Mouse (Mus musculus) midbrain, embryonic 11.5 days (tissue): ENCODE measurements around the gene Ckap5. TPM values are rescaled to one million over a fixed set of nuclear protein-coding genes. Genes with fewer than 3 reads are reported as not detected.
A peak's percentile ranks its signal among the peaks of the same experiment; 100 is the strongest.

Experiments
- ATAC-seq: fragments of 200-750 bp; cut with Nextera tagmentation; 2 replicates; pipeline ENCODE4 v1.8.0; 2017; ENCODE audit warnings: moderate TSS enrichment, moderate library complexity; ENCODE audit not compliant: low FRiP score
- DNase-seq: peaks from one replicate; pipeline ENCODE4 v3.0.0; 2015; ENCODE audit warnings: low spot score; ENCODE audit errors: missing footprints
- H3K27ac ChIP-seq: fragments of 300-500 bp; sonication (generic); 2 replicates; pipeline ENCODE4 v1.5.1; 2014; ENCODE audit warnings: low read depth, low read length
- H3K27me3 ChIP-seq: fragments of 300-500 bp; sonication (generic); 2 replicates; pipeline ENCODE4 v1.6.1; 2014; ENCODE audit warnings: mild to moderate bottlenecking, low read length, moderate library complexity, mixed read lengths; ENCODE audit not compliant: control insufficient read depth, insufficient read depth
- H3K36me3 ChIP-seq: fragments of 300-500 bp; sonication (generic); 2 replicates; pipeline ENCODE4 v1.6.1; 2014; ENCODE audit warnings: mild to moderate bottlenecking, low read length, moderate library complexity, mixed read lengths; ENCODE audit not compliant: control insufficient read depth, insufficient read depth
- H3K4me1 ChIP-seq: fragments of 300-500 bp; sonication (generic); 2 replicates; pipeline ENCODE4 v1.6.1; 2014; ENCODE audit warnings: low read length; ENCODE audit not compliant: control insufficient read depth, insufficient read depth
- H3K4me2 ChIP-seq: fragments of 300-500 bp; sonication (generic); 2 replicates; pipeline ENCODE4 v1.6.1; 2014; ENCODE audit warnings: mild to moderate bottlenecking, moderate library complexity
- H3K4me3 ChIP-seq: fragments of 300-500 bp; sonication (generic); 2 replicates; pipeline ENCODE4 v1.5.1; 2014; ENCODE audit warnings: low read depth, low read length
- H3K9ac ChIP-seq: fragments of 300-500 bp; sonication (generic); 2 replicates; pipeline ENCODE4 v1.6.1; 2014; ENCODE audit warnings: low read length
- H3K9me3 ChIP-seq: fragments of 300-500 bp; sonication (generic); 2 replicates; pipeline ENCODE4 v1.6.1; 2016; ENCODE audit warnings: low read length; ENCODE audit not compliant: control insufficient read depth
- WGBS: fragments of 180-500 bp; shearing (Covaris S2); extraction: QIAGEN DNeasy Blood & Tissue Kit; methylation state at CpG from one replicate; pipeline ENCODE4 v1.1.7; 2014; 5-methylcytosine and 5-hydroxymethylcytosine counted together
- polyA plus RNA-seq: library from polyadenylated mRNA; unstranded; fragments of >200 nt; fragmentation: Nextera tagmentation; extraction: Ambion mirVana; gene quantifications from 2 replicates; pipeline ENCODE4 v1.2.1, GENCODE M21; 2014

Ckap5 gene
- polyA plus RNA-seq, 1 experiment from 2014 or later: 147 TPM

GRCm38 (mm10) chr2:91645811-91646210 lies 119.2 kb downstream of the Ckap5 start:
- no peak overlapping the region for H3K4me2 ChIP-seq
- no peak overlapping the region for H3K27ac ChIP-seq
- no peak for DNase-seq
- no peaks in the 10 kb centered on the region for H3K9me3 ChIP-seq
- H3K36me3 ChIP-seq: peaks cover 31% of the 10 kb centered on the region; the same call in 1 of the 2 replicates
- peaks cover 10% of the 10 kb centered on the region for H3K4me1 ChIP-seq
- no peaks in the 10 kb centered on the region for H3K27me3 ChIP-seq
- ATAC-seq: no peak
- no peak overlapping the region for H3K9ac ChIP-seq
- WGBS: 95% methylated on average over 11 of the region's 11 CpGs
- no peak overlapping the region for H3K4me3 ChIP-seq

DNA sequence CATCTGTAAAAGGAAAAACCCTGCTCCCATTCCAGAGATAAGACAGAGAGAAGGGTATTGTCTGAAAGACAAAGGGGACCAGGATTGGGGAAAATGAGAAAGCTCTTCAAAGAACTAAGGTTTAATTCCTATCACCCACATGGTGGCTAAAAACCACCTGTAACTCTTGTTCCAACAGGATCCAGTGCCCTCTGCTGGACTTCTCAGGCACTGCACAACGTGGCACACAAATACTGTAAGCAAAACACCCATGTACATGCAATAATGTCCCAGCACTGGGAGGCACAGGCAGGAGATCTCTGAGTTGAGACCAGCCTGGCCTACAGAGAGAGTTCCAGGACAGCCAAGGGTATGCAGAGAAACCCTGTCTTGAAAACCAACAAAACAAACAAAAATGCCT lies 120.2 kb downstream of the Ckap5 start:
- 30% methylated on average over 1 of the region's 1 CpGs for WGBS
- Histone ChIP-seq H3K9ac (no peak overlapping the region), H3K4me1 (peaks cover 14% of the 10 kb centered on the region), H3K9me3 (no peaks in the 10 kb centered on the region), H3K27me3 (no peaks in the 10 kb centered on the region), H3K27ac (no peak overlapping the region), H3K4me3 (no peak overlapping the region), H3K36me3 (peaks cover 31% of the 10 kb centered on the region; the same call in 1 of the 2 replicates), H3K4me2 (no peak overlapping the region)
- ATAC-seq (no peak), DNase-seq (peak; percentile 92)

GRCm38 (mm10) chr2:91649152-91649551 lies 122.6 kb downstream of the Ckap5 start:
- H3K27me3 ChIP-seq: no peaks in the 10 kb centered on the region
- no peak overlapping the region for H3K27ac ChIP-seq
- peaks cover 19% of the 10 kb centered on the region for H3K4me1 ChIP-seq
- ATAC-seq (no peak), DNase-seq (peak; percentile 85)
- 6% methylated on average over 15 of the region's 15 CpGs for WGBS
- peaks cover 30% of the 10 kb centered on the region; the same call in 1 of the 2 replicates for H3K36me3 ChIP-seq
- peak overlapping the region; percentile 84 for H3K4me3 ChIP-seq
- H3K9me3 ChIP-seq: no peaks in the 10 kb centered on the region
- H3K9ac ChIP-seq: peak overlapping the region; percentile 92
- peak overlapping the region; percentile 99 for H3K4me2 ChIP-seq

DNA sequence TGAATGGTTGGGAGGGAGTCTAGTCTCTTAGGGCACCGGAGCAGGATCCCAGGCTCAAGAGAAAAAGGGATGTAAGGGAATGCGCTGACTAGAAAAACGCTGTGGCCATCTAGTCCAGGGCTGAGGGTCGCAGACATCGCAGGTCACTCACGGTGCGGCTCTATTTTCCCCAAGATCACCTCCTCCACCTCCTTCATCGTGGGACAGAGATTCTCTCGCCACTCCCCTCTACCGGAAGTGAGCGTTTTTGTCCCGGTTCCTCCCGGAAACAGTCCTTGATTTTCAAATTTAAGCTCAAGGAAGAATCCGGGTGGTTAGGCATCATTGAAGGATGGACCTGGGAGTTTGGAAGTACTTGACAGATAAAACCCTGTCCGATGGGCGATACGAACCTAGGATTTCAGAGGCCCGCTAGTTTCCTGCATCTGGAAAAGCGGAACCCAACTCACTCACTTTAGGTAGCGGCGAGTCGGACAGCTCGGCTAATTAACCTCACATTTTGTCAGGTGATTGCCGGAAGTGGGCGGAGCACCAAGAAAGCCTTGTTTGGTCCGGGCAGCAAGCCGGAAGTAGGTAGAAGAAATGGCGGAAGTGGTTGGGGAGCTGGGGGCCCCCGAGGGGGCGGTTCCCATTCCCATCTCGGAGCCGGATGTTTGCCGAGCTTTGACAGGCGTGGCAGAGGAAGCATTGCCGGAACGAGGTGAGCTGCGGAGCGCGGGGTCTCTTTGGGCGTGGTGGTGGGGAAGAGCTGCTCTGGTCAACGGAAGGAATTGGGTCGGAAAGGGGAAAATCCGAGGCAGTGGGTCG lies 123.2 kb downstream of the Ckap5 start, which contains the start of the genes Zfp408 and Arhgap1:
TSS of gene Zfp408 (minus strand) at position 239 of the 807 bp plus-strand sequence.
TSS of gene Arhgap1 (plus strand) at position 308 of the 807 bp plus-strand sequence.
- Histone ChIP-seq H3K4me1 (peaks cover 19% of the 10 kb centered on the region), H3K27ac (0 out of 2 replicates have a peak within 1 kb of the TSS, but pooled peaks have one; percentile 15), H3K9ac (peak within 1 kb of the TSS; percentile 92), H3K4me2 (peak within 1 kb of the TSS; percentile 99), H3K36me3 (peaks cover 28% of the 10 kb centered on the region; the same call in 1 of the 2 replicates), H3K27me3 (no peaks in the 10 kb centered on the region), H3K9me3 (no peaks in the 10 kb centered on the region), H3K4me3 (peak within 1 kb of the TSS; percentile 84)
- under 1% methylated on average over 44 of the region's 44 CpGs for WGBS
- peak; percentile 100 for DNase-seq
- ATAC-seq: peak; percentile 94

GRCm38 (mm10) chr2:91650360-91650995 lies 123.9 kb downstream of the Ckap5 start:
- WGBS: 18% methylated on average over 16 of the region's 16 CpGs

DNA sequence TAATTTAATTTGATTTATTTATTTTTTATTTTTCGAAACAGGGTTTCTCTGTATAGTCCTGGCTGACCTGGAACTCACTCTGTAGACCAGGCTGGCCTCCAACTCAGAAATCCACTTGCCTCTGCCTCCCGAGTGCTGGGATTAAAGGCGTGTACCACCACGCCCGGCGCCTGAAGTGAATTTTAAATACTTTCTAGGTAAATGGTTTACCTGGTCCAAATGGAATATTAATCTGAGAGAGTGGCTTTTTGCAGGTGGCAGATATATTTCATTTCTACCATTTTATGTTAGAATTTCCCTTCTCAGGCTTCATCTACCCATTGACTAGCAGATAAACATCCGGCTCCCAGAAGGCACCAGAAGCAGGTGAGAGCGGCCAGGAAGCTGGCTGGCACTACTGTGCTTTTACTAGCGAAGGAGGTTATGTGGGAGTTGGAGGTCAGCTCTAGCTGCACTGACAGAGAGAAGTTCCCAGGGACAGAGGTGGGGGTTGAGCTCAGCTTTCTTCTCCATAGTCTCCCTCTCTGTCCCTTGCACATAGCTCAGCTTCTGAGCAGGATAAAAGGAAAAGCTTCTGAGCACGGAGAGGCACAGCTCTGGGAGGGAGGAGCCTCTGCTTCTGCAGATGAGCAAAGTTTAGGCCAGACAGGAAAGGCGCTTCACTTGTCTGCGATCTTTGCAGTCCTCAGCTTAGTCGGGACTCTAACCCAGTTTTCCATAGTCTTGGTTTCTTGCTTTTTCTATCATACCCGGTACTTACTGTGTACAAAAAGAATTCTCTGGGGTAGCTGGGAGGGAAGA lies 125.1 kb downstream of the Ckap5 start:
- no peak overlapping the region for H3K4me3 ChIP-seq
- H3K4me2 ChIP-seq: no peak overlapping the region
- ATAC-seq (no peak), DNase-seq (no peak)
- peaks cover 14% of the 10 kb centered on the region; the same call in 1 of the 2 replicates for H3K36me3 ChIP-seq
- H3K9me3 ChIP-seq: no peaks in the 10 kb centered on the region
- no peak overlapping the region for H3K9ac ChIP-seq
- WGBS: 88% methylated on average over 14 of the region's 14 CpGs
- H3K4me1 ChIP-seq: peaks cover 19% of the 10 kb centered on the region
- H3K27ac ChIP-seq: no peak overlapping the region
- H3K27me3 ChIP-seq: no peaks in the 10 kb centered on the region

More at GRCm38 (mm10) chr2:91650360-91650995, 123.9 kb downstream of the Ckap5 start:
- Histone ChIP-seq H3K9me3 (no peaks in the 10 kb centered on the region), H3K27ac (0 out of 2 replicates have a peak overlapping the region, but pooled peaks have one; percentile 15), H3K4me3 (peak overlapping the region; percentile 84), H3K27me3 (no peaks in the 10 kb centered on the region), H3K9ac (peak overlapping the region; percentile 69), H3K4me1 (peaks cover 19% of the 10 kb centered on the region), H3K36me3 (peaks cover 22% of the 10 kb centered on the region; the same call in 1 of the 2 replicates), H3K4me2 (peak overlapping the region; percentile 71)
- no peak for DNase-seq
- ATAC-seq: peak; percentile 69

- Histone ChIP-seq H3K27me3 (no peaks in the 10 kb centered on the region), H3K9ac (no peak overlapping the region), H3K9me3 (no peaks in the 10 kb centered on the region), H3K36me3 (peaks cover 4% of the 10 kb centered on the region), H3K4me2 (no peak overlapping the region), H3K27ac (no peak overlapping the region), H3K4me1 (peaks cover 19% of the 10 kb centered on the region), H3K4me3 (no peak overlapping the region)
- DNase-seq: no peak
- 43% methylated on average over 6 of the region's 6 CpGs for WGBS
- ATAC-seq: no peak
Measured at GRCm38 (mm10) chr2:91652863-91653262, 126.3 kb downstream of the Ckap5 start.

- 97% methylated on average over 5 of the region's 5 CpGs for WGBS
- DNase-seq (no peak), ATAC-seq (no peak)
- Histone ChIP-seq H3K4me3 (no peak overlapping the region), H3K27ac (no peak overlapping the region), H3K9me3 (no peaks in the 10 kb centered on the region), H3K9ac (no peak overlapping the region), H3K4me2 (no peak overlapping the region), H3K36me3 (peaks cover 5% of the 10 kb centered on the region), H3K27me3 (no peaks in the 10 kb centered on the region), H3K4me1 (peaks cover 12% of the 10 kb centered on the region)
Measured at GRCm38 (mm10) chr2:91655388-91655787, 128.8 kb downstream of the Ckap5 start.
